Mouse (Mus musculus): ENCODE results near the gene Slc2a4.
"Not testable (repeated sequence)": the region's sequence is repeated elsewhere in the genome, so short reads cannot be mapped to it uniquely, and the experiment has no call there.

Gene Slc2a4

GRCm38 (mm10) chr11:69970775-69971174 is 22.8 kb upstream of the Slc2a4 start:
- DNase-seq (ENCODE audit: low read depth): no peak

GRCm38 (mm10) chr11:69970222-69970621 is 22.2 kb upstream of the Slc2a4 start:
- DNase-seq (ENCODE audit: low read depth): no peak

GRCm38 (mm10) chr11:69968793-69969192 is 20.8 kb upstream of the Slc2a4 start:
- no peak for DNase-seq (ENCODE audit: low read depth)

- no peak for DNase-seq (ENCODE audit: low read depth)
These were observed 19.0 kb upstream of the Slc2a4 start for GRCm38 (mm10) chr11:69966860-69967517.

GRCm38 (mm10) chr11:69966006-69966859 is 18.2 kb upstream of the Slc2a4 start:
- DNase-seq (ENCODE audit: low read depth): no peak

GRCm38 (mm10) chr11:69965271-69966005 is 17.4 kb upstream of the Slc2a4 start:
- DNase-seq (ENCODE audit: low read depth): no peak

DNA sequence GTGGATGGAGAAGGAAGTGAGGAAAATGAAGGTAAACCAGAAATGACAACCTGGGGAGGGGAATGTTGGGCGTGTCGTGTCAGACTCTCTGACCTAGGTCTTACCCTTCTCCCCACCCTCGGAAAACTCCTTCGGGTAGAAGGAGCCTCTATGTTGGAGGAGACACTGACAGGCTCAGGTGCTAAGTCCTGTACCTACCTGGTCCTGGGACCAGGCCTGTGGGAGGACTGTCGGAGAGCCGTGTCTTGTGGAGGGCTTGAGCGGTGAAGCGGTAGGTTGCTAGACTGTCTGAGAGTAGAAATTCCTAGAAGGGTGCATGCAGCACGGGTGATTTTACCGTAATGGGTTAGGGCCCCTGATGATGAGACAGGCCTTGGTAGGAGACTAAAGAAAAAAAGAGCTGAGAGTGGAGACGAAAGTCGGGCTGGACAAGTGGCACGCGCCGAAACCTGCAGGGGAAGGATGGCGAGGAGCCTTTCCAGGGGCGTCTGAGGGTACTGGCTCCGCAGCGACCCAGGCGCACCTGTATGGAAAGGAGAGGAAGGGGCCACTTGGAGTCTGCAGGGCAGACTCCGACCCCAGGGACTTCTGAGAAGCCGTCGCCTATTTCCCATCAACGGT is 16.8 kb upstream of the Slc2a4 start, which contains the start of gene Cldn7:
Gene Cldn7, plus strand, starts transcription at position 130 of the 621 bp plus-strand sequence.
- no peak for DNase-seq (ENCODE audit: low read depth)

DNA sequence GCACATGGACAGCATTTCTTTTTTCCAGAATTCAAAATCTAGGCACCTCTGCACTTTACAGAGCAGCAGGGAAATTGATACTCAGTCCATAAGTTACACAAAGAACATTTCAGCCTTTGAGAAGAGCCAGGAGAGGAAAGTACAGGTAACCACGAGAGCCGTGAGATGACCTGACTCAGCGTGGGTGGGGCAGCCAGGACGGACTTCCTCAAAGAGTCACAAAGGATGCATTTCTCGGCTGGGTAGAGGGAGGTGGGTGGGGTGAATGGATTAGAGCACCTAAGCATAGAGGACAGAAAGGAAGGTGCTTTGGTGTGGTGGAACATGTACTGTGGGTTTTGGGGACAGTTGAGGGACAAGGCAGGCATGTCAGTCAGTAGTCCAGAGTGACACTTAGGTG is 13.9 kb upstream of the Slc2a4 start:
- DNase-seq (ENCODE audit: low read depth): no peak

DNA sequence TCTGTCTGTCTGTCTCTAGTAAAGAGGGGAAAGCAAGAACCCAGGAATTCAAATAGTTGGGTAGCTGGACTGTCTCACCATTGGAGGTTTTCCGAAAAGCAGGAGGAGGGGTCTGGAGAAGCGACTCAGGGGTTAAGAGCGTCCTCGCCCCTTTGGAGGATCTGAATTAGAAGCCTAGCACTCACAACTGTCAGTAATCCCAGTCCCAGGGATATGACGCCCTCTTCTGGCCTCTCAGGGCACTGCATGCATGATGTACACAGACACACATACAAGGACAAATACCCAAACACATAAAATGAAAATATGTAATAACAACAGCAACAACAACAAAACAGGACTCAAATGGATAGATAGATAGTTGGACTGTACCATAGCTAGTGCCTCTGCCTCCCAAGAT is 12.6 kb upstream of the Slc2a4 start:
- no peak for DNase-seq (ENCODE audit: low read depth)

- DNase-seq (ENCODE audit: low read depth): no peak
These were observed 8.2 kb upstream of the Slc2a4 start for GRCm38 (mm10) chr11:69956218-69956617.

DNA sequence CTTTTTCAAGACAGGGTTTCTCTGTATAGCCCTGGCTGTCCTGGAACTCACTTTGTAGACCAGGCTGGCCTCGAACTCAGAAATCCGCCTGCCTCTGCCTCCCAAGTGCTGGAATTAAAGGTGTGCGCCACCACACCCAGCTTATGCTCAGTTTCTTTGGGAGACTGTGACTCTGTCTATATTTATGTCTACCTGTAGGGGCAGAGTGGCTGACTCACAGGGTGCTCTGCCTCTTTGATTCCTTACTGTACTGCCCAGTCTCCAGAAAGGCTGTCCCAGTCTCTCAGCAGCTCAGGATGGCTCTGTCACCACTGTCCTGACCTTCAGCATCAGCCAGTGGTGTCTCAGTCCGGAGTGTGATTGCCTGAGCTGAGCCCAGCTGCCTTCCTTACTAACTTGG is 7.6 kb upstream of the Slc2a4 start:
- not testable (repeated sequence) for DNase-seq (ENCODE audit: low read depth)

DNA sequence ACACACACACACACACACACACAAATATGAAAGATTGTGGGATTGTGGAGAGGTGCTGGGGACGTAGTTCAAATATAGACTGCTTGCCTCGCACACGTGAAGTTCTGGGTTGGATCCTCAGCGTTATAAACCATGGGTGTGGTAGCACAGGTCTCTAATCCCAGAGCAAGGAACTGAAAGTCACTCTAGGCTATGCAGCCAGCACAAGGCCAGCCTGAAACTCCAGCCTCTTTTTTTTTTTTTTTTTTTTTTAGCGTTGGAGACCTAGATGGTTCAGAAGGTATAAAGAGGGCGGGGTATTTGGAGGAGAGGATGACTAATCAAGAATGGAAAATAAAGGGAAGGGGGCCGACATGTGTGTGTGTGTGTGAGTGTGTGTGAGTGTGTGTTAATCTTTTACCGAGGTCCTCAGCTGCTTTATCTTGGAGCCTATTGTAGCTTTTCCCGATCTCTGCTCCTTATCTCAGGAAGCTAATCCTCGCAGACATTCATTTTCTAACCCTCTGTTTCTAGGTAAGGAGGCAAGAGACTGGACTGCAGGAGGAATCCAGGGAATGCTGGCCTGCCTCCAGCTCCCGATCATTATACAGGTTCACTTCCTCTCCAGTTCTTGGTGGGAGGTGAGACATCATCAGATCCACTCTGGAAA is 5.4 kb upstream of the Slc2a4 start:
- no peak for DNase-seq (ENCODE audit: low read depth)

DNA sequence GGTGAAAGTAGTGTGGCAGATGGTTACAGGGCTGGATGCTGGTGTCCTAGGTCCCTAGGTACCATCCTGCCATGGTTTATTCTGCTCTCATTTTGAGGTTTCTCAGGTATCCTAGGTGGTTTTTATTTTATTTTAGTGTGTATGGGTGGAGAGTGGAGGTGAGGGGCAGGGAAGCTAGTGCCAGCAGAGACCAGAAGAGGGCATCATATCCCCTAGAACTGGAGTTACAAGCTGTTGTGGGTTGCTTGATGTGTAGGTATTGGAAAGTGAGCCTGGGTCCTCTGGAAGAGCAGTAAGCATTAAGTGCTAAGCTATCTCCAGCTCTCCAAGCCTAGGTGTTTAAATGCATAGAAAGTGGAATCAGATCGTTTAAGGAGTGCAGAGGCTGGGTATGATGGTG is 4.3 kb upstream of the Slc2a4 start:
- no peak for DNase-seq (ENCODE audit: low read depth)

DNA sequence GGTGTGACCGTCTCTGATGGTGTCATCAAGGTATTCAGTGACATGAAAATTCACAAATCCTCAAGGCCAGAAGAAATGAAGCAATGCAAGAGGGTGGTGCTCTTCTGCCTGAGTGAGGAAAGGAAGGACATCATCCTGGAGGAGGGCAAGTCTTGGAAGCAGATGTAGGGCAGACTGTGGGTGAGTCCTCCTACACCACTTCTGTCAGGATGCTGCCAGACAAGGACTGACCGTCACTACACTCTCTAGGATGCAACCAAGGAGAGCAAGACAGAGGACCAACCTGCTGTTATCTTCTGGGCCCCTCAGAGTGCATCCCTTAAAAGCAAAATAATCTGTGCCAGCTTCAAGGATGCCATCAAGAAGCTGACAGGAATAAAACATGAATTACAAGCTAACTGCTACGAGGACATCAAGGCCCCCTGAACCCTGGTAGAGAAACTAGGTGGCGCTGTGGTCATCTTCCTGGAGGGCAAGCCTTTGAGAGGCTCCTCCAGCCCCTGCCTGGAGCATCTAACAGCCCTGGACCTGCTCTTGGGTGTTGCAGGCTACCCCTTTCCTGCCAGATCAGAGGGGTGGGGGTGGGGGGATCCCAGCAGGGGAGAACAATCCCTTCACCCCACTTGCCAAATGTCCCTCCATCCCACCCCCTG is 2.9 kb upstream of the Slc2a4 start:
- no peak for DNase-seq (ENCODE audit: low read depth)

- peak; percentile 96 for DNase-seq (ENCODE audit: low read depth)
These were observed 769 bp upstream of the Slc2a4 start for GRCm38 (mm10) chr11:69948763-69949150.

DNA sequence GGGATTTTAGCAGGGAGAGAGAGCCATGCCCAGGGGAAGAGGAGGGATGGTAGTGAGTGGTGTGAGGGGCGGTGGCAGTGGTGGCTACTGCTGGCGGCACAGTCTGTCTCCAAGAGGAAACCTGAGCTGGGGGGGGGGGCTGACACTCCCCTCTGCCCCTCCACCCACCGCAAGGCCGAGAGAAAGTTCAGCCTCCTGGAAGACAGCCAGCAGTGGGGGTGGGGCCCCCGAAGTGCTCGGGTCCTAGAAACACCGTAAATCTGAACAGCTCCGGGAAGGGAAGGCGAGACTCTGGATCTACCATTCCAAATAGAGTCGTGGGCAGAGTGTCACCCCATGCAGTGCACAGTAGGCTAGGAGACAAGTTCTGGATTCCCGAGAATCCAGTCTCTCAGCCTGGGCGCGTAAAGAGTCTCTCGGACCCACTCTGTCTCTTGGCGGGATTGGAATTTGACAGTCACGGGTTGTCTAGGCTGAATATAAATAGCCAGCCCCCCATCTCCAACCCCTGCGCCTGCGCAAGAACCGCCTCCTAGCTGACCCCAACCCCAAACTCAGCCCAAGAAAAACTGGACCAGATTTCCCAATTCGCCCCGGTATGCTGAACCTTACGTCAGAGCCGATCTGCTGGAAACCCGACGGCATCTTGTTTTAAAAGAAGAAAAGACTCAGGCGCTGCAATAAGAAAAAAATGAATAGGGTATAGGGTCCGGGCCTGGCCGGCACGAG is 487 bp downstream of the Slc2a4 start:
- DNase-seq (ENCODE audit: low read depth): no peak

GRCm38 (mm10) chr11:69945997-69946891 is 1.7 kb downstream of the Slc2a4 start:
- DNase-seq (ENCODE audit: low read depth): no peak

- DNase-seq (ENCODE audit: low read depth): no peak
These were observed 2.8 kb downstream of the Slc2a4 start for GRCm38 (mm10) chr11:69945216-69945615.

DNA sequence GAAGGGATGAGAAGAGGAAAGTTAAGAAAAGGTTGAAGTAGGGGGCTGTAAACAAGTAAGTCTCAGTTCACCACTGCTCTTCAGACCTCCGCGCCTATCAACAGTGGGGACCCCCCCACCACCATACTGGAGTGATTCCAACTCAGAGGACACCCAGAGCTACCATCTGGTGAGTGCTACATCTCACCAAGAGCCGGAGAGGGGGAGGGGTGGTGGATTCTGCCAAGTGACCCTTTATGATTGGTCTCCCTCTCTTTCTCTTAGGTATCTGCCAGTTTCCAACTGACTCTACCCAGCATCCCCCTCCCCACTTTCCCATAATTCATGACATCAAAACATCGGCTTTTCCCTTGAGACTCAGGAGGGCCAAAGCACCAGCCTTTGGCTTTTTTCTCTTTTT is 7.0 kb downstream of the Slc2a4 start:
- DNase-seq (ENCODE audit: low read depth): no peak

DNA sequence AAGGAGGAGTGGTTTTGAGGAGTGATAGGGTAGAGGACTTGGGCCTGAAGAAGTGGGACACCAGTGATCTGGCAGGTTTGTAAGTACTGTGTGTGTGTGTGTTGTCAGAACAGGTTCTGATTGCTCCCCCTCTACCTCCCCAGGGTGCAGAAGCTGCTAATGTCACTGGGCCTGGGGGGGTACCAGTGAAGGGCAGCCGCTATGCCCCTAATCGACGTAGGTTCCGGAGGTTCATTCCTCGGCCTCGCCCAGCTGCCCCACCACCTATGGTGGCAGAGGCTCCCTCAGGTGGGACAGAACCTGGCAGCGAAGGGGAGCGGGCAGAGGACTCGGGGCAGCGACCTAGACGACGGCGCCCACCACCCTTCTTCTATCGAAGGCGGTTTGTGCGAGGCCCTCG is 8.3 kb downstream of the Slc2a4 start:
- no peak for DNase-seq (ENCODE audit: low read depth)
